Mouse (Mus musculus): ENCODE measurements around the gene Elob. TPM values are rescaled to one million over a fixed set of nuclear protein-coding genes. Genes with fewer than 3 reads are reported as not detected.

Gene Elob
- polyA plus RNA-seq, 1 experiment from 2014 or later, result 1,219 TPM

DNA sequence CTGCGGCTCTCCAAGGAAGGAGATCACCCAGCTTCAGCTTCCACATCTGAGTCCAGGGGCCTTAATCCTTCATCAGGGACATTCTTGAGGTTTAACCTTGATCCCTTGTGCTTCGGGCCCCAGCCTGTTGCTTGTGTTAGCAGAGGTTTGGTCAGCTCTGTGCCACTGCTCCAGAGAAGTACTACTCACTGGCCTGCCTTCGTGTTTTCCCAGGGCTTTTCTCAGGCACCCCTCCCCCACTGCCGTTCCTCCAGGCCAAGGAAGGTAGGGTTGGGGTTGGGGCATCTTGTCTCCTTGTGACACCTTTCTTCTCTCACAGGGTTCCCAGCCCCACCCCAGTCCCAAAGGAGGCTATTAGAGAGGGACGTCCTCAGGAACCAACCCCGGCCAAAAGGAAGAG, 6.8 kb downstream of the Elob start:
- 76% methylated on average over 5 of the region's 6 CpGs for WGBS
- H3K9ac ChIP-seq, result no peak overlapping the region
- H3K27ac ChIP-seq, result no peak overlapping the region
- peaks cover 26% of the 10 kb centered on the region for H3K9me3 ChIP-seq
- peaks cover 99% of the 10 kb centered on the region for H3K36me3 ChIP-seq
- no peaks in the 10 kb centered on the region for H3K27me3 ChIP-seq
- no peak overlapping the region for H3K4me2 ChIP-seq (replicated peaks)
- H3K4me3 ChIP-seq, result no peak overlapping the region
- no peak for ATAC-seq (ENCODE audit: low FRiP score, low read depth)
- H3K4me1 ChIP-seq, result peaks cover 10% of the 10 kb centered on the region

DNA sequence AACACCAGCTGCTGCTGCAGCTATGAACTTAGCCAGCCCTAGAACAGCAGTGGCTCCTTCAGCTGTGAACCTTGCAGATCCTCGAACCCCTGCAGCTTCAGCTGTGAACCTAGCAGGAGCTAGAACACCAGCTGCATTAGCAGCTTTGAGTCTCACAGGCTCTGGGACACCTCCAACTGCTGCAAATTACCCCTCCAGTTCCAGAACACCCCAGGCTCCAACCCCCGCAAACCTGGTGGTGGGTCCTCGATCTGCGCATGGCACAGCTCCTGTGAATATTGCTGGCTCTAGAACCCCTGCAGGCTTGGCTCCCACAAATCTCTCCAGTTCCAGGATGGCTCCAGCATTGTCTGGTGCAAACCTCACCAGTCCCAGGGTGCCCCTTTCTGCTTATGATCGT, 8.2 kb downstream of the Elob start:
- ATAC-seq (ENCODE audit: low FRiP score, low read depth), result no peak

DNA sequence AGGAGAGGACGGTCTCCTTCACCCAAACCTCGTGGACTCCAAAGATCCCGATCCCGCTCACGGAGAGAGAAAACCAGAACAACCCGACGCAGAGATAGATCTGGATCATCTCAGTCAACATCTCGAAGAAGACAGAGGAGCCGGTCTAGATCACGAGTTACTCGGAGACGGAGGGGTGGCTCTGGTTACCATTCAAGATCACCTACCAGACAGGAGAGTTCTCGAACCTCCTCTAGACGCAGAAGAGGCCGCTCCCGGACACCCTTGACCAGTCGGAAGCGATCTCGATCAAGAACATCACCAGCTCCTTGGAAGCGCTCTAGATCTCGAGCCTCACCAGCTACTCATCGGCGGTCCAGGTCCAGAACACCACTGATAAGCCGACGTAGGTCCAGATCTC, 9.7 kb downstream of the Elob start:
- Histone ChIP-seq H3K9ac (no peak overlapping the region), H3K27me3 (no peaks in the 10 kb centered on the region), H3K27ac (no peak overlapping the region), H3K4me1 (no peaks in the 10 kb centered on the region), H3K4me3 (no peak overlapping the region), H3K4me2 (replicated peaks) (no peak overlapping the region), H3K36me3 (peaks cover 100% of the 10 kb centered on the region), H3K9me3 (peaks cover 40% of the 10 kb centered on the region)
- WGBS, result 99% methylated on average over 25 of the region's 25 CpGs
- no peak for ATAC-seq (ENCODE audit: low FRiP score, low read depth)

More for the DNA sequence above, 8.2 kb downstream of the Elob start:
- H3K9me3 ChIP-seq, result peaks cover 33% of the 10 kb centered on the region
- H3K27ac ChIP-seq, result no peak overlapping the region
- 96% methylated on average over 5 of the region's 5 CpGs for WGBS
- peaks cover 2% of the 10 kb centered on the region; the same call in 1 of the 2 replicates for H3K4me1 ChIP-seq
- no peak overlapping the region for H3K4me3 ChIP-seq
- H3K4me2 ChIP-seq (replicated peaks), result no peak overlapping the region
- no peak overlapping the region for H3K9ac ChIP-seq
- H3K27me3 ChIP-seq, result no peaks in the 10 kb centered on the region
- H3K36me3 ChIP-seq, result peaks cover 100% of the 10 kb centered on the region

DNA sequence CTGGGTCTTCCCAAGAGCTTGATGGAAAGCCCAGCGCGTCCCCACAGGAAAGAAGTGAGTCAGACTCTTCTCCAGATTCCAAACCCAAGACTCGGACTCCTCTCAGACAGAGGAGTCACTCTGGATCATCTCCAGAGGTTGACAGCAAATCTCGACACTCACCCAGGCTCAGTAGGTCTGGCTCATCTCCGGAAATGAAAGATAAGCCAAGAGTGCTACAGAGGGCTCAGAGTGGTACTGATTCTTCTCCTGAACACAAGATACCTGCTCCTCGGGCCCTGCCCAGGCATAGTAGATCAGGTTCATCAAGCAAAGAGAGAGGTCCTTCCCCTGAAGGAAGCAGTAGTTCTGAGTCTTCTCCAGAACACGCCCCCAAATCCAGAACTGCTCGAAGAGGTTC, 10.4 kb downstream of the Elob start:
- Histone ChIP-seq H3K4me3 (no peak overlapping the region), H3K4me2 (replicated peaks) (no peak overlapping the region), H3K27ac (no peak overlapping the region), H3K9ac (no peak overlapping the region), H3K9me3 (peaks cover 40% of the 10 kb centered on the region), H3K36me3 (peaks cover 100% of the 10 kb centered on the region), H3K27me3 (no peaks in the 10 kb centered on the region), H3K4me1 (no peaks in the 10 kb centered on the region)
- ATAC-seq (ENCODE audit: low FRiP score, low read depth), result no peak
- 98% methylated on average over 8 of the region's 8 CpGs for WGBS

DNA sequence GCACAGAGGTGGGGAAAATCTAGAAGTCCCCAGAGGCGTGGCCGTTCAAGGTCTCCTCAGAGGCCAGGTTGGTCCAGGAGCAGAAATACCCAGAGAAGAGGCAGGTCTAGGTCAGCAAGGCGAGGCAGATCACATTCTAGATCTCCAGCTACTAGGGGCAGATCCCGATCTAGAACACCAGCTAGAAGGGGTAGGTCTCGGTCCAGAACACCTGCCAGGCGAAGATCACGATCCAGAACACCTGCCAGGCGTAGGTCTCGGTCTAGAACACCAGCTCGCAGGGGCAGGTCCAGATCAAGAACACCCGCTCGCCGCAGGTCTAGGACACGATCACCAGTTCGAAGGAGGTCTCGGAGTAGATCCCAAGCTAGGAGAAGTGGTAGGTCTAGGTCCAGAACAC, 13.3 kb downstream of the Elob start:
- H3K9me3 ChIP-seq, result peaks cover 40% of the 10 kb centered on the region
- H3K9ac ChIP-seq, result no peak overlapping the region
- over 99% methylated on average over 16 of the region's 16 CpGs for WGBS
- ATAC-seq (ENCODE audit: low FRiP score, low read depth), result no peak
- no peaks in the 10 kb centered on the region for H3K27me3 ChIP-seq
- no peaks in the 10 kb centered on the region for H3K4me1 ChIP-seq
- no peak overlapping the region for H3K4me2 ChIP-seq (replicated peaks)
- H3K4me3 ChIP-seq, result no peak overlapping the region
- H3K36me3 ChIP-seq, result peaks cover 96% of the 10 kb centered on the region
- H3K27ac ChIP-seq, result no peak overlapping the region

DNA sequence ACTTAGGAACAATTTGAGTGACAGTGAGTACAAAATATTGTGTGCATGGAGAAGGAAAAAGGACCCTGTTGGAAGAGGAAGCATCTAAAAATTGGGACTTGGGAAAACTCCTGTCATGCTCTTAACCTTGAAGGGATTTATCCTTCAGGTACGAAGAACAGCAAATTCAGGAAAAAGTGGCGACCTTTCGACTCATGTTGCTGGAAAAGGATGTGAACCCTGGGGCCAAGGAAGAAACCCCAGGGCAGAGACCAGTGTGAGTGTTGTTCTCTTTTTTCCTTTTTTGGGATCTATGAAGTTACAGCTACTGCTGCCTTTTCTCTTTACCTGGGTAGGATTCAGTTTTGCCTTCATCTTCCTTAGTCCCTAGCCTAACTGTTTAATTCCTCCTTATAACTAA, 21.0 kb downstream of the Elob start:
- Histone ChIP-seq H3K9ac (no peak overlapping the region), H3K36me3 (peaks cover 62% of the 10 kb centered on the region), H3K9me3 (no peaks in the 10 kb centered on the region), H3K4me1 (peaks cover 32% of the 10 kb centered on the region), H3K4me2 (replicated peaks) (no peak overlapping the region), H3K27ac (no peak overlapping the region), H3K4me3 (no peak overlapping the region), H3K27me3 (no peaks in the 10 kb centered on the region)
- whole genome bisulfite sequencing, result 92% methylated on average over 3 of the region's 3 CpGs
- no peak for ATAC-seq (ENCODE audit: low FRiP score, low read depth)

DNA sequence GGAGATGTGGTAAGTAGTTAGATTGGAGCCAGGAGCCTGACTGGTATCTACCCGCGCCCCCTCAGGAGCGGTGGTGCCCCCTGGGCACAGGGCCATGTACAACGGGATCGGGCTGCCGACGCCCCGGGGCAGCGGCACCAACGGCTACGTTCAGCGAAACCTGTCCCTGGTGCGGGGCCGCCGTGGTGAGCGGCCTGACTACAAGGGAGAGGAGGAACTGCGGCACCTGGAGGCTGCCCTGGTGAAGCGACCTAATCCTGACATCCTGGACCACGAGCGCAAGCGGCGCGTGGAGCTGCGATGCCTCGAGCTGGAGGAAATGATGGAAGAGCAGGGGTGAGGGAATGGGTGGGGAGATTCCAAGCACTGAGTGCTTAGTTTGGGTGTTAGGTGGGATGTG, 22.1 kb downstream of the Elob start:
- H3K27ac ChIP-seq, result no peak overlapping the region
- 79% methylated on average over 25 of the region's 25 CpGs for WGBS
- no peaks in the 10 kb centered on the region for H3K27me3 ChIP-seq
- peak overlapping the region; percentile 20 for H3K4me3 ChIP-seq
- H3K36me3 ChIP-seq, result peaks cover 51% of the 10 kb centered on the region
- peak overlapping the region; percentile 46 for H3K9ac ChIP-seq
- H3K4me1 ChIP-seq, result peaks cover 32% of the 10 kb centered on the region
- H3K9me3 ChIP-seq, result no peaks in the 10 kb centered on the region
- peak overlapping the region; percentile 95 for H3K4me2 ChIP-seq (replicated peaks)
- no peak for ATAC-seq (ENCODE audit: low FRiP score, low read depth)

DNA sequence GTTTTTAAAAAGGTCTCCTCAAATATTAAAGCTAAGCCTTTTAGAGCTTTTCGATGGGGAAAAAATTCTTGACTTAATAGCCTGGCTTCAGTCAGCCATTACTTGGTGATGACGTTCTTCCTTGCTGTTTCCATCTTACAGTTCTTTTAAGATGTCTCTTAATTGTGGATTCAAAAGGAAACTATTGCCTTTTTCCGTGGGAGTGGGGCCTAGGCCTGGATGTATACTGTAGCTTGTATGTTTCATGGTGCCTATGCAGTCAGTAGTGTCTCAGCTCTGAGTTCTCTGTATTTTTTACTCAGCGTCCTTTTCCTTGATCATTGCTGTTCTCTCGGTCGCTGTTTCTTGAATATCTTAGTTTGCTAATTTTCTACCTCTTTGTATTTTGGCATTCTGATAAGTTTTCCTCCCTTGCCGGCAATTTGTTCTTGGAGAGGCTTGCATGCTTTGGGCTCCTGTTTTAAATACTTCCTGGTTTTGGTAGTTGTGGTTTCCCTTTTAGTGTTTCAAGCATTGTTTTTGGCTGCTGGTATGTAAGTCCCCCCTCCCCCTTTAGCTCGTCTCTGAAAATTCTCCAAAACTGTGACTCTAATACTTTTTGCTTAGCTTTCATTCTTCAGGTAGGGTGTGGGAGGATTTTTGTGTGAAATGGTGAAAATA, 24.4 kb downstream of the Elob start:
- ATAC-seq (ENCODE audit: low FRiP score, low read depth), result no peak

DNA sequence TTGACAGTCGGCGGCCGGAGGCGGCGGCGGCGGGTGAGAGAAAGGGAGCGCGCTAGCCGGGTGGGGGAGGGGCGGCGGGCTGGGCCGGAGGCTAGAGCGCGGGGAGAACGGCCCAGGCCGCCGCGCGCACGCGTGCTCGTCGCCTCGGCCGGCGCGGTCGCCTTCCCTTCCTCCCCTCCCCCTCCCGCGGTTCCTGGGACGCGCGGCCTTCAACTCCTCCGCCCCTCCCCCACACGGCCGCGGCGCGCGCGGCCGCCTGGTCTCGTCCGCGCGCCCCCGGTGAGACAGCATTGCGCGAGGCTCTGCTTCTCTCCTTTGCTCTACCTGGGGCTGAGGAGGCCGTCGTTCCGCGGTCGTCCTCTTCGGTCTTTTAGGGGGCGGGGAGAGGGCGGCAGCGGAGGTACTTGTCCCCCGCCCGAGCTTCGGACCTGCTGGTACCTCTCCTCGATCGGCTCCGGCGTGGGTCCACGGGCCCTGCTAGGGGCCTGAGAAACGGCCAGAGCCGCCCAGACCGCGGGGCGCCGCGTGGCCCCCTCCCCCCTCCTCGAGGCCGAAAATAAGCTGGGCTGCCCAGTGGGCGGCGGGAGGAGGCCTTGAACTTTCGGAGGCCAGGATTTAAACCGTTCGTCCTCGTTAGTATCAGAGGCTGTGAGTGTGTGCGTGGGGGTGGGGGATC, 25.4 kb downstream of the Elob start:
- ATAC-seq (ENCODE audit: low FRiP score, low read depth), result peak; percentile 54
- Histone ChIP-seq H3K36me3 (peaks cover 19% of the 10 kb centered on the region), H3K27me3 (no peaks in the 10 kb centered on the region), H3K4me3 (peak overlapping the region; percentile 99), H3K27ac (peak overlapping the region; percentile 97), H3K9ac (peak overlapping the region; percentile 99), H3K4me1 (peaks cover 32% of the 10 kb centered on the region), H3K4me2 (replicated peaks) (peak overlapping the region; percentile 95), H3K9me3 (no peaks in the 10 kb centered on the region)
- WGBS, result under 1% methylated on average over 56 of the region's 83 CpGs

More for the DNA sequence above, 24.4 kb downstream of the Elob start:
- Histone ChIP-seq H3K27ac (peak overlapping the region; percentile 97), H3K9ac (peak overlapping the region; percentile 99), H3K9me3 (no peaks in the 10 kb centered on the region), H3K27me3 (no peaks in the 10 kb centered on the region), H3K4me2 (replicated peaks) (peak overlapping the region; percentile 95), H3K4me1 (peaks cover 32% of the 10 kb centered on the region), H3K36me3 (peaks cover 30% of the 10 kb centered on the region), H3K4me3 (peak overlapping the region; percentile 99)
- 3% methylated on average over 8 of the region's 8 CpGs for WGBS

DNA sequence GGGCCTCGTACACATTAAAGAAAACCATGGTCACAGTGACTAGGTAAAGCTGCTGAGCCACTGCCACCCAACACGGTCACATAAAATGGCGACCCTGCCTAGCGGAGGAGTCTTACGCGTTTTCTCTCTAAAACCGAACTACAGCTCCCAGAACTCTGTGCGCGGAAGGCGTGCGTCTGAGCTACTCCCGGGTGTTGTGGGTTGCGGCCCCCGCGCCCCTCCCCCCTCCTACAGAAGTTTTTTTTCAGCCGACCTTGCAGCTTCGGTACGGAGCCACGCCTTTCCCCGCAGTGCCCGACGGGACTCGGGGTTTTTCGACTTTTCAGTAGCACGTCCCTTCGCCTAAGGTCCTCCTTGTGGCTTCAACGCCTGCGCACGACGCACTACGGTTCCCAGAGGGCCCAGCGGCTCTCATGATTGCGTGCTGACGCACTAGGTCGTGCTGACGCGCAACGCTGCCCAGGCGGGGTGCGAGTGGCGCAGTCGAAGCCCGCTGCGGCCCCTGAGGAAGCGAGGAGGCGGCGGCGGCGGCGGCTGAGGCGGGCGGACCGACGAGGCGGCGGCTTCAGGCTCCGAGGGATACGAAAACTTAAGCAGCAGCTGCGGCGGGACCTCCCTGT, 26.1 kb downstream of the Elob start:
- H3K27ac ChIP-seq, result peak overlapping the region; percentile 97
- peak; percentile 99 for ATAC-seq (ENCODE audit: low FRiP score, low read depth)
- H3K4me2 ChIP-seq (replicated peaks), result peak overlapping the region; percentile 95
- H3K4me3 ChIP-seq, result peak overlapping the region; percentile 99
- peak overlapping the region; percentile 99 for H3K9ac ChIP-seq
- peaks cover 13% of the 10 kb centered on the region for H3K36me3 ChIP-seq
- H3K27me3 ChIP-seq, result no peaks in the 10 kb centered on the region
- H3K4me1 ChIP-seq, result peaks cover 32% of the 10 kb centered on the region
- under 1% methylated on average over 60 of the region's 60 CpGs for WGBS
- no peaks in the 10 kb centered on the region for H3K9me3 ChIP-seq

DNA sequence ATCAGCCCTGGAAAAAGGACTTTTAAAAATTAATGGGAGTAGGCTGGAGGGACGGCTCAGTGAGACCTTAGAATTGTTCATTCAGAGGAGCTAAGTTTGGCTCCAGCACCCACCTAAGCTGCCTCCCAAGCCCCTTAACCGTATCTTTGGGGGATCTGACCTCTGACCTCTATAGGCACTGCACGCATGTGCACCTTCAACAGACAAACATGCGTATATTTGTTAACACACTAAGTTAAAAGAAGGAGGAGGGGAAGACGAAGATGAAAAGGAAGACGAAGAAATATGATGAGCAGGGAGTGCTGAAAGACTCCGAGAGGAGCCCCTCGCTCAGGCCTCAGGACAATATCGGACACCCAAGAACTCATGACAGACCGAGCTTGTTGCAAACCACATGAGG, 27.3 kb downstream of the Elob start:
- Histone ChIP-seq H3K9ac (no peak overlapping the region), H3K4me2 (replicated peaks) (no peak overlapping the region), H3K27ac (no peak overlapping the region), H3K36me3 (peaks cover under 1% of the 10 kb centered on the region), H3K27me3 (no peaks in the 10 kb centered on the region), H3K4me1 (peaks cover 23% of the 10 kb centered on the region), H3K9me3 (no peaks in the 10 kb centered on the region), H3K4me3 (no peak overlapping the region)
- WGBS, result 87% methylated on average over 10 of the region's 10 CpGs
- no peak for ATAC-seq (ENCODE audit: low FRiP score, low read depth)

DNA sequence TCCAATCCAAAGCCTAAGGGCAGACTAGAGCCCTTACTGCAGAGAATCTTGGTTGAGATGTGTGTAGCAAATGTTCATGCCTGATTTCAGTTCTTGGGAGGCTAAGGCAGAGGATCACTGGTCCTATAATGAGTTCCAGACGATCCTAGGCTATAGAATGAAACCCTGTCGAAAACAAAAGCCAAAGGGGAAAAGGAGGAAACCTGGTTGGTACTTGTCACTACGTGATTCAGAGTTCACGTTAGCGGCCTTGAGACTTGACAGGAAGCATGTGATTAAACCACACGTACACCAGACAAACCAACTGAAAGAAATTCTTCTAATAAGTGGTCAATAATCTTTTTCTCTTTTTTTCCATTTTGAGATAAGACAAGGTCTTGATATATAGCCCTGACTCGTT, 31.6 kb downstream of the Elob start:
- H3K27me3 ChIP-seq, result no peaks in the 10 kb centered on the region
- peaks cover 7% of the 10 kb centered on the region; the same call in 1 of the 2 replicates for H3K36me3 ChIP-seq
- H3K4me3 ChIP-seq, result no peak overlapping the region
- 18% methylated on average over 7 of the region's 7 CpGs for WGBS
- no peak for ATAC-seq (ENCODE audit: low FRiP score, low read depth)
- H3K27ac ChIP-seq, result no peak overlapping the region
- H3K4me1 ChIP-seq, result no peaks in the 10 kb centered on the region
- H3K9ac ChIP-seq, result no peak overlapping the region
- H3K9me3 ChIP-seq, result no peaks in the 10 kb centered on the region
- no peak overlapping the region for H3K4me2 ChIP-seq (replicated peaks)
